In the genomic region with DNA sequence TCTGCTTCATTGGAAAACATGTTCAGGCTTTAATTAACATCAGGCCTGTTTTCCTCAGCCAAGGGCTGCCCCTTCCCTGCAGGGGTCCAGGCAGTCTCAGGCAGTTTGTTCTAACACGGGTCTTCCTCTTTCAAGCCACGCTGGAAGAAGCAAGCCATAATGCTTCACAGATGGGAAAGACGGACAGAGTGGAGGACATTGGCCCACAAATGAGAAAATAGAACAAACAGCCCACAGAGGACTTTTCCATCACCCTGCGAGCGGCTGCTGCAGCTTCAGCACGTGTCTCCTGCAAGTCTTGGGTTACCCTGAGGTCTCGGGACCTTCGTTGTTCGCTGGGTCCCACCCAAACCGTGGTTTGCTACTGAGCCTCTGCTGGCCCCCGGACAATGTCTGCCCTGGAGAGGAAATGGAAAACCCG, we compare ENCODE assay signal across 12 mouse cellular contexts.
DNase-seq lines count a peak whose midpoint lies in the region; ATAC-seq and TF ChIP-seq lines count a peak whose summit lies in the region.
"Had no signal": no experiment of that assay in that cellular context is flagged by ENCODE, and none has a peak within 500 bp of the region (broad histone marks: within the 10 kb centered on the region; RNA-seq: fewer than 3 reads in every experiment).

No protein-coding gene starts in this region.

- 20% methylated on average over 12 of the region's 12 CpGs for WGBS in limb, embryonic 12.5 days
- 60% methylated on average over 12 of the region's 12 CpGs for WGBS in kidney, embryonic 14.5 days

- no peak overlapping the region for H3K4me3 ChIP-seq in limb, embryonic 12.5 days (replicated peaks)
- H3K4me3 ChIP-seq in kidney, embryonic 14.5 days (ENCODE audit: low read length) = no peak overlapping the region
- H3K4me3 ChIP-seq: heart, embryonic 12.5 days; liver, embryonic 15.5 days had no signal

- DNase-seq in cerebellum, postnatal 14 days = peak; percentile 32 to 40
- DNase-seq in brain, embryonic 14.5 days (ENCODE audit: low read depth) = peak; percentile 73
- DNase-seq in forelimb bud, embryonic 11.5 days (ENCODE audit: low read depth, low spot score) = peak; percentile 66
- DNase-seq in cerebellum, adult 9-10 months = no peak
- DNase-seq: kidney, adult 11 months; layer of hippocampus, adult 9-11 months had no signal

- H3K36me3 ChIP-seq in limb, embryonic 12.5 days = no peaks in the 10 kb centered on the region
- no peaks in the 10 kb centered on the region for H3K36me3 ChIP-seq in kidney, embryonic 14.5 days (ENCODE audit: control insufficient read depth, insufficient read depth, low read length)
- H3K36me3 ChIP-seq: heart, embryonic 12.5 days; liver, embryonic 15.5 days had no signal

- H3K9ac ChIP-seq in limb, embryonic 12.5 days (replicated peaks) = no peak overlapping the region
- H3K9ac ChIP-seq in kidney, embryonic 14.5 days (ENCODE audit: low read depth, low read length) = no peak overlapping the region
- H3K9ac ChIP-seq: heart, embryonic 12.5 days; liver, embryonic 15.5 days had no signal

- no peak for ATAC-seq in cerebellum, adult (ENCODE audit: insufficient number of reproducible peaks, low FRiP score, low TSS enrichment)
- ATAC-seq in limb, embryonic 12.5 days (ENCODE audit: insufficient number of reproducible peaks, insufficient read depth, low FRiP score, low TSS enrichment, low read depth) = peak; percentile 80
- no peak for ATAC-seq in inflammation-experienced regulatory T-cells, adult 6 months
- no peak for ATAC-seq in kidney, embryonic 14.5 days (ENCODE audit: low FRiP score, low TSS enrichment)

- TF ChIP-seq CTCF in brain, embryonic 14.5 days (IDR thresholded peaks at IDR 0.05; ENCODE audit: borderline replicate concordance, extremely low read depth, insufficient read depth, insufficient read length) = no peak

- no peaks in the 10 kb centered on the region for H3K27me3 ChIP-seq in limb, embryonic 12.5 days
- H3K27me3 ChIP-seq in kidney, embryonic 14.5 days (ENCODE audit: control insufficient read depth, insufficient read depth, low read length) = no peaks in the 10 kb centered on the region
- H3K27me3 ChIP-seq: heart, embryonic 12.5 days; liver, embryonic 15.5 days had no signal

- H3K4me2 ChIP-seq in limb, embryonic 12.5 days = peak overlapping the region; percentile 37; the same call in 1 of the 2 replicates
- no peak overlapping the region for H3K4me2 ChIP-seq in kidney, embryonic 14.5 days (replicated peaks; ENCODE audit: low read depth, low read length)
- H3K4me2 ChIP-seq: heart, embryonic 12.5 days; liver, embryonic 15.5 days had no signal

- H3K9me3 ChIP-seq in limb, embryonic 12.5 days = no peaks in the 10 kb centered on the region
- H3K9me3 ChIP-seq in kidney, embryonic 14.5 days (ENCODE audit: control insufficient read depth, low read length) = no peaks in the 10 kb centered on the region
- H3K9me3 ChIP-seq: heart, embryonic 12.5 days had no signal

- no peak for TF ChIP-seq POLR2A in brain, embryonic 14.5 days (IDR thresholded peaks at IDR 0.05; ENCODE audit: borderline replicate concordance, extremely low read depth, insufficient read depth, insufficient read length, poor library complexity, severe bottlenecking)

- H3K27ac ChIP-seq in limb, embryonic 12.5 days = peak overlapping the region; percentile 88
- no peak overlapping the region for H3K27ac ChIP-seq in kidney, embryonic 14.5 days (ENCODE audit: low read depth, low read length)
- H3K27ac ChIP-seq: liver, embryonic 15.5 days had no signal

- peaks cover 28% of the 10 kb centered on the region for H3K4me1 ChIP-seq in limb, embryonic 12.5 days (replicated peaks)
- H3K4me1 ChIP-seq in kidney, embryonic 14.5 days (ENCODE audit: control insufficient read depth, insufficient read depth, low read length) = 0 out of 2 replicates have a peak, but pooled peaks cover 3% of the 10 kb centered on the region
- H3K4me1 ChIP-seq: liver, embryonic 15.5 days had no signal
